7 mouse cellular contexts compared by ENCODE assay signal in the genomic region with DNA sequence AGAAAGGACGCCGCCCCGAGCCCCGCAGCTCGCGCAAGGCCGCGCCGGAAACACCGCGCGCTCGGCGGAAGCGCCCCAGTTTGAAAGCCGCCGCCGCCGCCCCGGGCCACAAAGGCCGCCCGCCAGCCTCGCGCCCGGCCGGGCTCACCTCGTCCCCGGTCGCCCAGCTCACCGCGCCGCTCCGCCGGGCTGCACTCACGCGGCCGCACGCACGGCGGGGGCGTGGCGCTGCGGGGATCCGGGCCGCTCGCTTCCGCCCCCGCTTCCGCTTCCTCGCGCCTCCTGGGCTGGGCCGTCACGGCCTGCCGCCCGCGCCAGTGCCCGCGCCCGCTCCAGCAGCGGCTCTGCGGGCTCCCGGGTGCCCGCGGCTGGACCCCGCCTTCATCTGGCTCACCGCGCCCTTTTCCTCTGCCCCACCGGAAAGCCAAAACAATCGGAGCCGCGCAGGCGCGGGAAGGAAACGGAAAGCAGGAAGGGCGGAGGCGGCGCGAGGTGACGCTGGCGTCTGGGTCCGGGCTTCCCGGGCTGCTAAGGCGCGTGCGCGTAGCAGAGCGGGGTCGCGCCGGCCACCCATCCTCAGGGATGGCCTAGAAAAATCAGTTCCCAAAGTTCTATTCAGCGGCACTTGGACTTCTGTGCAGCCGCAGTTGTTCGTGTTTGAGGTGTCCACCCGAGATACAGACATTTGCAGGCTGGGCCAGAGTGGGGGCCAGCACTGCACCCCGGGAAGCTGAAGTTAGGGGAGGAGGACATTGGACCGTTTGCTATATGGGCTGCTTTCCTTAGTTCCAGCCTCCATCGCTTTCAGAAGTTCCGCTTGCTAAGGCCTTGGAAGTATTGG. TPM values are rescaled to one million over a fixed set of nuclear protein-coding genes. Genes with fewer than 3 reads are reported as not detected.
DNase-seq lines count a peak whose midpoint lies in the region; ATAC-seq and TF ChIP-seq lines count a peak whose summit lies in the region.

A gene (minus strand): TSS at position 503 of the 841 bp plus-strand sequence.

- intact Hi-C loops in left cerebral cortex, postnatal 4 days (cut with DNase I), result no loop called here

- H3K9me3 ChIP-seq in intestine, postnatal 0 days (ENCODE audit: control insufficient read depth), result no peaks in the 10 kb centered on the region
- H3K9me3 ChIP-seq in midbrain, embryonic 12.5 days, result no peaks in the 10 kb centered on the region

- ATAC-seq in intestine, postnatal 0 days, result peak; percentile 94
- ATAC-seq in midbrain, embryonic 12.5 days (ENCODE audit: low FRiP score, low read depth), result peak; percentile 95

- peaks cover 10% of the 10 kb centered on the region for H3K4me1 ChIP-seq in intestine, postnatal 0 days (replicated peaks; ENCODE audit: control insufficient read depth, insufficient read depth, low read length)
- H3K4me1 ChIP-seq in midbrain, embryonic 12.5 days, result peaks cover 19% of the 10 kb centered on the region
- peaks cover 7% of the 10 kb centered on the region; the same call in 1 of the 2 replicates for H3K4me1 ChIP-seq in small intestine, adult 2 months (ENCODE audit: control insufficient read depth, insufficient read depth, insufficient read length, low read length)

- H3K4me2 ChIP-seq in intestine, postnatal 0 days (replicated peaks; ENCODE audit: low read depth), result peak within 1 kb of the TSS; percentile 80
- H3K4me2 ChIP-seq in midbrain, embryonic 12.5 days (replicated peaks), result peak within 1 kb of the TSS; percentile 69

- TF ChIP-seq CTCF in intestine, postnatal 0 days (IDR thresholded peaks at IDR 0.05; ENCODE audit: low read depth), result no peak
- TF ChIP-seq CTCF in small intestine, adult 2 months (IDR thresholded peaks at IDR 0.05; ENCODE audit: extremely low read depth, insufficient read length, insufficient replicate concordance, low read depth, low read length), result no peak

- H3K9ac ChIP-seq in intestine, postnatal 0 days (ENCODE audit: low read depth, low read length), result peak within 1 kb of the TSS; percentile 93
- H3K9ac ChIP-seq in midbrain, embryonic 12.5 days (replicated peaks), result peak within 1 kb of the TSS; percentile 93

- TF ChIP-seq POLR2A in small intestine, adult 2 months (IDR thresholded peaks at IDR 0.05; ENCODE audit: low read depth, low read length), result peak; percentile 69

- H3K36me3 ChIP-seq in intestine, postnatal 0 days (ENCODE audit: control insufficient read depth, insufficient read depth), result no peaks in the 10 kb centered on the region
- no peaks in the 10 kb centered on the region for H3K36me3 ChIP-seq in midbrain, embryonic 12.5 days
- H3K36me3 ChIP-seq in small intestine, adult 2 months (ENCODE audit: control insufficient read depth, insufficient read depth, low read length), result no peaks in the 10 kb centered on the region

- peak; percentile 98 for DNase-seq in adrenal gland, adult 2 months
- DNase-seq in embryo, embryonic 11.5 days (ENCODE audit: low read depth, low spot score), result peak; percentile 91
- DNase-seq in gastrocnemius, postnatal 4 days (ENCODE audit: low spot score in 2 of 2), result peak; percentile 84 to 96
- peak; percentile 95 for DNase-seq in left cerebral cortex, postnatal 4 days

- H3K4me3 ChIP-seq in intestine, postnatal 0 days (ENCODE audit: low read depth, low read length), result peak within 1 kb of the TSS; percentile 88
- H3K4me3 ChIP-seq in midbrain, embryonic 12.5 days, result peak within 1 kb of the TSS; percentile 87
- peak within 1 kb of the TSS; percentile 90 for H3K4me3 ChIP-seq in small intestine, adult 2 months (ENCODE audit: low read depth, low read length)

- no peaks in the 10 kb centered on the region for H3K27me3 ChIP-seq in intestine, postnatal 0 days (replicated peaks; ENCODE audit: control insufficient read depth, insufficient read depth, low read length)
- no peaks in the 10 kb centered on the region for H3K27me3 ChIP-seq in midbrain, embryonic 12.5 days
- H3K27me3 ChIP-seq in small intestine, adult 2 months (ENCODE audit: control insufficient read depth, insufficient read depth, low read length), result no peaks in the 10 kb centered on the region

- under 1% methylated on average over 93 of the region's 98 CpGs for WGBS in intestine, postnatal 0 days
- 2% methylated on average over 80 of the region's 98 CpGs for WGBS in midbrain, embryonic 12.5 days
- under 1% methylated on average over 97 of the region's 98 CpGs for WGBS in small intestine, adult 2 months

- peak within 1 kb of the TSS; percentile 99 for H3K27ac ChIP-seq in intestine, postnatal 0 days (ENCODE audit: low read depth, low read length)
- H3K27ac ChIP-seq in midbrain, embryonic 12.5 days (replicated peaks), result peak within 1 kb of the TSS; percentile 99
- H3K27ac ChIP-seq in small intestine, adult 2 months (ENCODE audit: insufficient read depth, low read depth, low read length), result peak within 1 kb of the TSS; percentile 97

RNA-seq across cellular contexts. Expression of the gene that starts here (rescaled TPM):
- total RNA-seq in adrenal gland, adult 2 months (2021), result 10 to 100 TPM; 28.5 to 32.7 TPM
- 3.0 and 4.3 TPM in 2 replicates for polyA plus RNA-seq in adrenal gland, adult 2 months (2012; rRNA removed)
- total RNA-seq in gastrocnemius, postnatal 4 days (2021), result 10 to 100 TPM; 33.3 to 33.5 TPM
- 8.1 TPM in 2 replicates for polyA plus RNA-seq in intestine, postnatal 0 days (2015; fragmentation: Nextera tagmentation; extraction: Ambion mirVana)
- total RNA-seq in left cerebral cortex, postnatal 4 days (2021), result 10 to 100 TPM; 46.5 to 51.0 TPM
- 44.4 and 46.8 TPM in 2 replicates for polyA plus RNA-seq in midbrain, embryonic 12.5 days (2016; fragmentation: Nextera tagmentation; extraction: Ambion mirVana)
- polyA plus RNA-seq in small intestine, adult 2 months (2012; rRNA removed), result 2.1 and 3.7 TPM in 2 replicates

Comparison
In these comparisons a context has a peak if more than half of its experiments do, and no peak if none do; other contexts are left out.
1. Peak in every context shown above with its lines: DNase-seq, ATAC-seq, H3K4me3 ChIP-seq and H3K27ac ChIP-seq.